Mouse (Mus musculus): Measurements from ENCODE around the gene Utrn. TPM values are rescaled to one million over a fixed set of nuclear protein-coding genes. Genes with fewer than 3 reads are reported as not detected.
A peak's percentile ranks its signal among the peaks of the same experiment; 100 is the strongest.

Gene Utrn
- polyA plus RNA-seq, 1 experiment from 2014 or later, result 89.8 TPM

GRCm38 (mm10) chr10:12899901-12900300, 30.7 kb upstream of the Utrn start:
- no peak overlapping the region for H3K4me3 ChIP-seq (replicated peaks)
- WGBS, result 90% methylated on average over 5 of the region's 5 CpGs
- no peak for ATAC-seq (ENCODE audit: insufficient number of reproducible peaks, low FRiP score, low TSS enrichment, low read depth)
- H3K9ac ChIP-seq, result no peak overlapping the region
- H3K9me3 ChIP-seq (replicated peaks), result no peaks in the 10 kb centered on the region
- H3K27me3 ChIP-seq, result no peaks in the 10 kb centered on the region
- H3K36me3 ChIP-seq, result no peaks in the 10 kb centered on the region
- H3K4me2 ChIP-seq (replicated peaks), result no peak overlapping the region
- no peaks in the 10 kb centered on the region for H3K4me1 ChIP-seq
- H3K27ac ChIP-seq (replicated peaks), result no peak overlapping the region

GRCm38 (mm10) chr10:12893339-12893738, 24.2 kb upstream of the Utrn start:
- H3K9me3 ChIP-seq (replicated peaks), result no peaks in the 10 kb centered on the region
- no peak overlapping the region for H3K4me3 ChIP-seq (replicated peaks)
- 96% methylated on average over 3 of the region's 3 CpGs for WGBS
- H3K36me3 ChIP-seq, result no peaks in the 10 kb centered on the region
- no peak overlapping the region for H3K4me2 ChIP-seq (replicated peaks)
- no peak for ATAC-seq (ENCODE audit: insufficient number of reproducible peaks, low FRiP score, low TSS enrichment, low read depth)
- H3K9ac ChIP-seq, result no peak overlapping the region
- H3K4me1 ChIP-seq, result no peaks in the 10 kb centered on the region
- H3K27me3 ChIP-seq, result no peaks in the 10 kb centered on the region
- no peak overlapping the region for H3K27ac ChIP-seq (replicated peaks)

DNA sequence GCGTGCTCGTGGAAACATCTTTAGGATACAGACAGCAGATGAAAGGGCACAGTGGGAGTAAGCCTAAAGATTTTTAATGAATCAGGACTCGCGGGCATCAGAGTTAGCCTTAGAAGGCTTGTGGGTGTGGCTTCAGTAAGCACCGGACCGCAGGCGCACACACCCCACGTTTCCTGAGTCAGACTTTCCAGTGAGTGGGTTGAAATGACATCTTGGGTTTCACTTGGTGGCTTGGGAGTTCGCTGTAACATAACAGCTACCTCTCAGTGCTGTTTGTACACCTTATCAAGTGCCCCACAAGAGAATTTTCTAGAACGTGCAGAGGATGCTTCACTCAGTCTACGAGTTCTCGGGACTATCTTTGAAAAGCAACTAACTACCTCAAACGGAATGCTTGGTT, 19.2 kb upstream of the Utrn start:
- 60% methylated on average over 13 of the region's 13 CpGs for WGBS
- Histone ChIP-seq H3K9me3 (replicated peaks) (no peaks in the 10 kb centered on the region), H3K27ac (replicated peaks) (no peak overlapping the region), H3K4me3 (replicated peaks) (no peak overlapping the region), H3K4me1 (0 out of 2 replicates have a peak, but pooled peaks cover 3% of the 10 kb centered on the region), H3K9ac (no peak overlapping the region), H3K4me2 (replicated peaks) (no peak overlapping the region), H3K36me3 (no peaks in the 10 kb centered on the region), H3K27me3 (no peaks in the 10 kb centered on the region)
- peak; percentile 57; the same call in 1 of the 2 replicates for ATAC-seq (ENCODE audit: insufficient number of reproducible peaks, low FRiP score, low TSS enrichment, low read depth)

DNA sequence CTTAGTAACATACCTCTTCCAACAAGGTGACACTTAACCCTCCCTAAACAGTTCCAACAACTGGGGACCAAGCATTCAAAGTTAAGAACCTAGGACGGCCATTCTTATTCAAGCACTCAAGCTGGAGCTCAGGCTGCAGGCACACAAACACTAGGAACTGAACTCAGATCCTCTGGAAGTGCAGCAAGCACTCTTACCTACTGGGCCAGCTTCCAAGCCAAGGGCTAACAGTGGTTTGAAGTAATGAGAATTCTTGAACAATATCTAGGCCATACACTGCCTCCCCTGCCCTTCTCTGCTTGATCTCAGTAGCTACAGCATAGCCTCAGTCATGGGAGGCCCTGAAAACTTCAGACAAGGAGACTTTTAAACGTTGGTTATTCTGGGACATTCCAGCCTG, 18.6 kb upstream of the Utrn start:
- no peaks in the 10 kb centered on the region for H3K27me3 ChIP-seq
- H3K4me3 ChIP-seq (replicated peaks), result no peak overlapping the region
- no peak overlapping the region for H3K4me2 ChIP-seq (replicated peaks)
- WGBS, result 55% methylated on average over 2 of the region's 2 CpGs
- no peak overlapping the region for H3K9ac ChIP-seq
- 0 out of 2 replicates have a peak, but pooled peaks cover 3% of the 10 kb centered on the region for H3K4me1 ChIP-seq
- H3K9me3 ChIP-seq (replicated peaks), result no peaks in the 10 kb centered on the region
- ATAC-seq (ENCODE audit: insufficient number of reproducible peaks, low FRiP score, low TSS enrichment, low read depth), result no peak; the same call in 1 of the 2 replicates
- H3K27ac ChIP-seq (replicated peaks), result no peak overlapping the region
- H3K36me3 ChIP-seq, result no peaks in the 10 kb centered on the region

- no peaks in the 10 kb centered on the region for H3K36me3 ChIP-seq
- no peak overlapping the region for H3K4me2 ChIP-seq (replicated peaks)
- 42% methylated on average over 8 of the region's 8 CpGs for WGBS
- no peak overlapping the region for H3K9ac ChIP-seq
- H3K27ac ChIP-seq (replicated peaks), result no peak overlapping the region
- H3K4me1 ChIP-seq, result 0 out of 2 replicates have a peak, but pooled peaks cover 3% of the 10 kb centered on the region
- no peaks in the 10 kb centered on the region for H3K9me3 ChIP-seq (replicated peaks)
- no peak for ATAC-seq (ENCODE audit: insufficient number of reproducible peaks, low FRiP score, low TSS enrichment, low read depth)
- no peak overlapping the region for H3K4me3 ChIP-seq (replicated peaks)
- H3K27me3 ChIP-seq, result no peaks in the 10 kb centered on the region
Observed at GRCm38 (mm10) chr10:12884308-12884948, 15.3 kb upstream of the Utrn start.

DNA sequence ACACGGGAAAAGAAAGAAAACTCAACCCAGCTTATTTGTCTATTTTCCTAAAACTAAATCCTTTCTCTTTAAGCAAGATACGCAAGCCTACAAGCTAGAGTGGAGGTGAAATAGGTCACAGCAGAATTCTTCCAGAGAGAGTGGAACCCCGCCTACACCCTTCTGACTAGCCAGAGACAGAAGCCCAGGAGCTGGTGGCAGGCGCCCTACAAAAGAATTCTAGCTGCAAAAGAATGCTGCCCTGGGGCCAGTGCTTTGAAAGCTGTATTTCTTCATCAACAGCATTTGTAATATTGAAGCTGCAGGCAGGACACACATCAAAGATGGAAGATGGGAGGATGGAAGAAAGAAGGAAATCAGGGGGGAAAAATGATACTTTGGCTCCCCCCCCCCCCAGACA, 12.7 kb upstream of the Utrn start:
- Histone ChIP-seq H3K4me1 (peaks cover 9% of the 10 kb centered on the region; the same call in 1 of the 2 replicates), H3K9me3 (replicated peaks) (no peaks in the 10 kb centered on the region), H3K27me3 (no peaks in the 10 kb centered on the region), H3K36me3 (no peaks in the 10 kb centered on the region), H3K4me3 (replicated peaks) (no peak overlapping the region), H3K27ac (replicated peaks) (no peak overlapping the region), H3K4me2 (replicated peaks) (no peak overlapping the region), H3K9ac (no peak overlapping the region)
- no peak for ATAC-seq (ENCODE audit: insufficient number of reproducible peaks, low FRiP score, low TSS enrichment, low read depth)
- WGBS, result 66% methylated on average over 4 of the region's 4 CpGs

- Histone ChIP-seq H3K9me3 (replicated peaks) (no peaks in the 10 kb centered on the region), H3K4me2 (replicated peaks) (no peak overlapping the region; the same call in 1 of the 2 replicates), H3K27me3 (no peaks in the 10 kb centered on the region), H3K27ac (replicated peaks) (no peak overlapping the region), H3K9ac (no peak overlapping the region), H3K36me3 (no peaks in the 10 kb centered on the region), H3K4me1 (peaks cover 6% of the 10 kb centered on the region; the same call in 1 of the 2 replicates), H3K4me3 (replicated peaks) (no peak overlapping the region)
- no peak for ATAC-seq (ENCODE audit: insufficient number of reproducible peaks, low FRiP score, low TSS enrichment, low read depth)
- 27% methylated on average over 3 of the region's 3 CpGs for WGBS
Observed at GRCm38 (mm10) chr10:12879313-12879695, 10.1 kb upstream of the Utrn start.

- Histone ChIP-seq H3K27me3 (no peaks in the 10 kb centered on the region), H3K4me1 (peaks cover 6% of the 10 kb centered on the region; the same call in 1 of the 2 replicates), H3K4me2 (replicated peaks) (peak overlapping the region; percentile 37), H3K9ac (no peak overlapping the region), H3K4me3 (replicated peaks) (no peak overlapping the region), H3K9me3 (replicated peaks) (no peaks in the 10 kb centered on the region), H3K27ac (replicated peaks) (no peak overlapping the region), H3K36me3 (no peaks in the 10 kb centered on the region)
- 8% methylated on average over 14 of the region's 14 CpGs for WGBS
- peak; percentile 76; the same call in 1 of the 2 replicates for ATAC-seq (ENCODE audit: insufficient number of reproducible peaks, low FRiP score, low TSS enrichment, low read depth)
Observed at GRCm38 (mm10) chr10:12878661-12879312, 9.6 kb upstream of the Utrn start.

- Histone ChIP-seq H3K27me3 (no peaks in the 10 kb centered on the region), H3K4me3 (replicated peaks) (no peak overlapping the region), H3K4me1 (peaks cover 6% of the 10 kb centered on the region; the same call in 1 of the 2 replicates), H3K4me2 (replicated peaks) (no peak overlapping the region), H3K9me3 (replicated peaks) (no peaks in the 10 kb centered on the region), H3K27ac (replicated peaks) (no peak overlapping the region), H3K9ac (no peak overlapping the region), H3K36me3 (no peaks in the 10 kb centered on the region)
- no peak for ATAC-seq (ENCODE audit: insufficient number of reproducible peaks, low FRiP score, low TSS enrichment, low read depth)
- WGBS, result 57% methylated on average over 3 of the region's 3 CpGs
Observed at GRCm38 (mm10) chr10:12876426-12876825, 7.3 kb upstream of the Utrn start.

- no peaks in the 10 kb centered on the region for H3K27me3 ChIP-seq
- no peak overlapping the region for H3K27ac ChIP-seq (replicated peaks)
- peaks cover 6% of the 10 kb centered on the region; the same call in 1 of the 2 replicates for H3K4me1 ChIP-seq
- WGBS, result 89% methylated on average over 4 of the region's 4 CpGs
- H3K9me3 ChIP-seq (replicated peaks), result no peaks in the 10 kb centered on the region
- H3K36me3 ChIP-seq, result no peaks in the 10 kb centered on the region
- ATAC-seq (ENCODE audit: insufficient number of reproducible peaks, low FRiP score, low TSS enrichment, low read depth), result no peak
- no peak overlapping the region for H3K4me3 ChIP-seq (replicated peaks)
- H3K4me2 ChIP-seq (replicated peaks), result no peak overlapping the region
- no peak overlapping the region for H3K9ac ChIP-seq
Observed at GRCm38 (mm10) chr10:12875410-12875809, 6.2 kb upstream of the Utrn start.

GRCm38 (mm10) chr10:12874577-12875277, 5.6 kb upstream of the Utrn start:
- peaks cover 6% of the 10 kb centered on the region; the same call in 1 of the 2 replicates for H3K4me1 ChIP-seq
- 71% methylated on average over 8 of the region's 8 CpGs for WGBS
- ATAC-seq (ENCODE audit: insufficient number of reproducible peaks, low FRiP score, low TSS enrichment, low read depth), result no peak

More at GRCm38 (mm10) chr10:12874577-12875277, 5.6 kb upstream of the Utrn start:
- H3K9ac ChIP-seq, result no peak overlapping the region
- no peaks in the 10 kb centered on the region for H3K36me3 ChIP-seq
- no peaks in the 10 kb centered on the region for H3K27me3 ChIP-seq
- H3K4me2 ChIP-seq (replicated peaks), result no peak overlapping the region
- no peak overlapping the region for H3K27ac ChIP-seq (replicated peaks)
- H3K9me3 ChIP-seq (replicated peaks), result no peaks in the 10 kb centered on the region
- H3K4me3 ChIP-seq (replicated peaks), result no peak overlapping the region

Measured in embryonic facial prominence, embryonic 15.5 days (tissue).